Mouse (Mus musculus): ENCODE measurements around the gene Pga5. TPM values are rescaled to one million over a fixed set of nuclear protein-coding genes. Genes with fewer than 3 reads are reported as not detected.

Pga5 gene
- polyA plus RNA-seq, 1 experiment, result not detected

DNA sequence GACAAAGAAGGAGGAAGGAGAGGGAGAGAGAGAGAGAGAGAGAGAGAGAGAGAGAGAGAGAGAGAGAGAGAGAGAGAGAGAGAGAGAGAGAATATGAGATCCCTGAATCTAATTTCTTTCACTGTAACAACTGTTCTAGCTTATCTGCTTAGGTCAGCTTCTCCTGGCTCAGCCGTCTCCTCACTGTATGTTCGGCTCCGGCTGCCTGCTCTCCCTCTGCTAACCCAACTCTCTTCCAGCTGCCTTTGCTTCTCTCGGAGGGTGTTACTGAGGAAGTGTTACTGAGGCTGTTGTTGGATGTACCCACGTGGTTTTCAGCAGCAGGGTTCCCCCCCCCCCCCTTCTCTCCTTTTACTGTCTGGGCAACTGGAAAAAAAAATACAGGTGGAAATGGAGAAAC lies 37.8 kb downstream of the Pga5 start:
- no peak for DNase-seq
- H3K4me1 ChIP-seq (ENCODE audit: control insufficient read depth, insufficient read depth, low read length), result no peaks in the 10 kb centered on the region
- no peak overlapping the region for H3K27ac ChIP-seq (ENCODE audit: insufficient read depth, low read length)
- no peaks in the 10 kb centered on the region for H3K27me3 ChIP-seq (ENCODE audit: control insufficient read depth, insufficient read depth, low read length)
- WGBS, result 7% methylated on average over 5 of the region's 5 CpGs
- no peak overlapping the region for H3K4me3 ChIP-seq (replicated peaks; ENCODE audit: insufficient read depth, low read depth, low read length)
- TF ChIP-seq CTCF (IDR thresholded peaks at IDR 0.05; ENCODE audit: borderline replicate concordance, insufficient read depth, low read depth, low read length), result no peak
- TF ChIP-seq POLR2A (IDR thresholded peaks at IDR 0.05; ENCODE audit: borderline replicate concordance, insufficient read depth, low read length), result no peak

DNA sequence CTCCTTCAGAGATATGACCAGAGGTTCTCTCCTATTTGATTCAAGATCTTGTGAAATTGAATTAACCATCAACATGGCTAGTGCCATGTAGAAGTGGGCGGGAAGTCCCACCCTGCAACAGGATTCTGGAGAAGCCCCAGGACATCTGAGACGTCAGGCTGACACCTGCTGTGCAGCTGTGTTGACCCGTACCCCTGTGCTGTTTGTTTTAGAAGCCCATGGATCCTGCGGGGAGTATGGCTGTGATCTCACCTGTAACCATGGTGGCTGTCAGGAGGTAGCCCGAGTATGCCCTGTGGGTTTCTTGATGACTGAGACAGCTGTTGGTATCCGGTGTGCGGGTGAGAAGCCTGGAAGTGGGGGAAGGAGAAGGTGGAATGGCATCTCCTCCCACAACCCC lies 40.0 kb downstream of the Pga5 start:
- Histone ChIP-seq H3K4me3 (replicated peaks; ENCODE audit: insufficient read depth, low read depth, low read length) (no peak overlapping the region), H3K27ac (ENCODE audit: insufficient read depth, low read length) (no peak overlapping the region), H3K4me1 (ENCODE audit: control insufficient read depth, insufficient read depth, low read length) (no peaks in the 10 kb centered on the region), H3K27me3 (ENCODE audit: control insufficient read depth, insufficient read depth, low read length) (no peaks in the 10 kb centered on the region)
- no peak for TF ChIP-seq POLR2A (IDR thresholded peaks at IDR 0.05; ENCODE audit: borderline replicate concordance, insufficient read depth, low read length)
- TF ChIP-seq CTCF (IDR thresholded peaks at IDR 0.05; ENCODE audit: borderline replicate concordance, insufficient read depth, low read depth, low read length), result no peak
- 60% methylated on average over 7 of the region's 7 CpGs for WGBS
- DNase-seq, result no peak

DNA sequence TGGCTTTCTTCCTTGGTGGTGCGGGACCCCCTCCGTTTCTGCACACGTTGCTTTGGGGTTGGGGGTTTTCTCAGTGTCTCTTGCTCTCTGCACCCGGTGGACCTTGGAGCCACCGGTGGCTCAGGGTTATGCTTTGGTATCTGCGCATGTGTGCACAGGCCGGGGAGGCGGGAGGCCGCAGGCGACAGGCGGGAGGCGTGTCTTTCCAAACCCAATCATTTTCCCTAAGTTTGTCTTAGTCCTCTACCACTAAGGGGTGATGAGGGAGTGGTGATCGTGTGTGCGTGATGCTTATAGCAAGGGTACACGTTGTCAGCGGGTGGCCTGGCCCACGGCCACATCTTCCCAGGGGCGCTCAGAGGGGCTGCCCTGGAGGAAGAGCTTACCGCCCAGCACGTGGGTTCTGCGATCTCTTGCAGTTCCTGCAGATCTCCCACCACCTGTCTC lies 43.0 kb downstream of the Pga5 start:
- H3K27ac ChIP-seq (ENCODE audit: insufficient read depth, low read length), result no peak overlapping the region
- no peaks in the 10 kb centered on the region for H3K4me1 ChIP-seq (ENCODE audit: control insufficient read depth, insufficient read depth, low read length)
- no peaks in the 10 kb centered on the region for H3K27me3 ChIP-seq (ENCODE audit: control insufficient read depth, insufficient read depth, low read length)
- peak overlapping the region; percentile 88 for H3K4me3 ChIP-seq (replicated peaks; ENCODE audit: insufficient read depth, low read depth, low read length)
- 2% methylated on average over 21 of the region's 21 CpGs for WGBS
- TF ChIP-seq CTCF (IDR thresholded peaks at IDR 0.05; ENCODE audit: borderline replicate concordance, insufficient read depth, low read depth, low read length) (no peak), POLR2A (IDR thresholded peaks at IDR 0.05; ENCODE audit: borderline replicate concordance, insufficient read depth, low read length) (peak; percentile 50; the same call in 1 of the 2 replicates)
- DNase-seq, result peak; percentile 66 to 67

DNA sequence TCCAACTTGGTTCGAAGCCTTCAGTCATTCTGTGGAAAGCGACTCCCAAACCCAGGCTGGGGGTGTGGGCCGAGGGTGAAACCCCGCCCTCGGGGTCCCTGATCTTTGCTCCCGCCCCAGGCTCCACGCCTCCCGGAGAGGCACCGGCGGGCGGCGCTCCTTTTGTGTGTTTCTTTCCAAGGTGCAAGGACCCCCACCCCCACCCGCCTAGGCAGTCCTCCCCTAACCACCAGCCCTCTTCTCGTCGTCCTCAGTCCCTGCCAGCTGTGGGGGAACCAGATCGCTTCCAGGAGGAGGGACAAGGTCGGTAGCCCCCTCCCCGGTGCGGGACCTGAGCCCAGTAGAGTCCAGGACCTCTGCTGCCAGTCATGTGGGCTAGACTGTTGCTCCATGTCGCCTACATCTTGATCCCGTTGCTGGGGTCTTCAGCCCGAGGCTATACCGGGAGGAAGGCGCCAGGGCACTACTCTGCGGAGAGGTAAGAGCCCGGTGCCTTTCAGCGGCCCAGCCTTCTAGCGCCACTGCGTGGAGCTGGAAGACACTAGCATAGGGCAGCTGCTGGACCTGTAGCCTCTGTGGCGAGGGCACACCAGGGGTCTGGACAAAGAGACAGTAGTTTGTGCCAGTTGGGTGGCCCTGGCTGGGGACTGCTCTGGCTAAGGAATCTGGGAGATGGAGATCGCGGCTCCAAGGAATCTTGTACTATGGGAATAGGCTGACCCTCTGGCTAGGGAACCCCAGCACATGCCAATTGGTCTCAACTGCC lies 43.6 kb downstream of the Pga5 start, which contains the start of gene Vwce:
TSS of gene Vwce (plus strand) at position 108 of the 766 bp plus-strand sequence.
- Histone ChIP-seq H3K27me3 (ENCODE audit: control insufficient read depth, insufficient read depth, low read length) (no peaks in the 10 kb centered on the region), H3K4me3 (replicated peaks; ENCODE audit: insufficient read depth, low read depth, low read length) (peak within 1 kb of the TSS; percentile 88), H3K27ac (ENCODE audit: insufficient read depth, low read length) (no peak within 1 kb of the TSS), H3K4me1 (ENCODE audit: control insufficient read depth, insufficient read depth, low read length) (no peaks in the 10 kb centered on the region)
- TF ChIP-seq POLR2A (IDR thresholded peaks at IDR 0.05; ENCODE audit: borderline replicate concordance, insufficient read depth, low read length) (no peak), CTCF (IDR thresholded peaks at IDR 0.05; ENCODE audit: borderline replicate concordance, insufficient read depth, low read depth, low read length) (peak; percentile 27; the same call in 1 of the 2 replicates)
- 2% methylated on average over 32 of the region's 32 CpGs for WGBS
- peak; percentile 63 to 68 for DNase-seq

Other genes starting within 250 kb of the Pga5 start
- 0.54 and 0.57 TPM in 2 replicates for gene Lrrc10b, start 220.6 kb downstream of the Pga5 start, polyA plus RNA-seq (2012; rRNA removed)
- 1.3 and 1.8 TPM in 2 replicates for gene Ppp1r32, start 195.1 kb downstream of the Pga5 start, polyA plus RNA-seq (2012; rRNA removed)
- gene Cpsf7, start 152.8 kb downstream of the Pga5 start, polyA plus RNA-seq (2012; rRNA removed), result 91.9 and 94.7 TPM in 2 replicates
- gene Sdhaf2, start 151.9 kb downstream of the Pga5 start, polyA plus RNA-seq (2012; rRNA removed), result 60.4 and 61.5 TPM in 2 replicates
- 20.8 and 22.4 TPM in 2 replicates for gene Tmem216, start 121.8 kb downstream of the Pga5 start, polyA plus RNA-seq (2012; rRNA removed)
- 11.7 and 12.0 TPM in 2 replicates for gene Cyb561a3, start 100.9 kb downstream of the Pga5 start, polyA plus RNA-seq (2012; rRNA removed)
- 13.0 and 15.0 TPM in 2 replicates for gene Tmem138, start 100.7 kb downstream of the Pga5 start, polyA plus RNA-seq (2012; rRNA removed)
- 148 and 150 TPM in 2 replicates for gene Ddb1, start 72.7 kb downstream of the Pga5 start, polyA plus RNA-seq (2012; rRNA removed)
- 12.2 and 14.4 TPM in 2 replicates for gene Tkfc, start 72.4 kb downstream of the Pga5 start, polyA plus RNA-seq (2012; rRNA removed)
- 0.20 and 0.21 TPM in 2 replicates for gene Vwce, start 43.9 kb downstream of the Pga5 start, polyA plus RNA-seq (2012; rRNA removed)
- gene Vps37c, start 10.7 kb upstream of the Pga5 start, polyA plus RNA-seq (2012; rRNA removed), result 30.6 and 31.4 TPM in 2 replicates
- 0.43 and 0.54 TPM in 2 replicates for gene Cd5, start 60.9 kb upstream of the Pga5 start, polyA plus RNA-seq (2012; rRNA removed)
- 0.05 and 0.10 TPM in 2 replicates for gene Cd6, start 152.0 kb upstream of the Pga5 start, polyA plus RNA-seq (2012; rRNA removed)
- 0.51 and 0.62 TPM in 2 replicates for gene Slc15a3, start 161.7 kb upstream of the Pga5 start, polyA plus RNA-seq (2012; rRNA removed)
- gene Tmem132a, start 191.9 kb upstream of the Pga5 start, polyA plus RNA-seq (2012; rRNA removed), result 350 and 389 TPM in 2 replicates
- 109 and 115 TPM in 2 replicates for gene Tmem109, start 203.9 kb upstream of the Pga5 start, polyA plus RNA-seq (2012; rRNA removed)
- 278 and 288 TPM in 2 replicates for gene Prpf19, start 217.2 kb upstream of the Pga5 start, polyA plus RNA-seq (2012; rRNA removed)
- gene Zp1, start 242.6 kb upstream of the Pga5 start, polyA plus RNA-seq (2012; rRNA removed), result 0.05 TPM in 1 of 2 replicates, not detected in the other